Mouse (Mus musculus): ENCODE measurements around the gene Hmx3.

DNA sequence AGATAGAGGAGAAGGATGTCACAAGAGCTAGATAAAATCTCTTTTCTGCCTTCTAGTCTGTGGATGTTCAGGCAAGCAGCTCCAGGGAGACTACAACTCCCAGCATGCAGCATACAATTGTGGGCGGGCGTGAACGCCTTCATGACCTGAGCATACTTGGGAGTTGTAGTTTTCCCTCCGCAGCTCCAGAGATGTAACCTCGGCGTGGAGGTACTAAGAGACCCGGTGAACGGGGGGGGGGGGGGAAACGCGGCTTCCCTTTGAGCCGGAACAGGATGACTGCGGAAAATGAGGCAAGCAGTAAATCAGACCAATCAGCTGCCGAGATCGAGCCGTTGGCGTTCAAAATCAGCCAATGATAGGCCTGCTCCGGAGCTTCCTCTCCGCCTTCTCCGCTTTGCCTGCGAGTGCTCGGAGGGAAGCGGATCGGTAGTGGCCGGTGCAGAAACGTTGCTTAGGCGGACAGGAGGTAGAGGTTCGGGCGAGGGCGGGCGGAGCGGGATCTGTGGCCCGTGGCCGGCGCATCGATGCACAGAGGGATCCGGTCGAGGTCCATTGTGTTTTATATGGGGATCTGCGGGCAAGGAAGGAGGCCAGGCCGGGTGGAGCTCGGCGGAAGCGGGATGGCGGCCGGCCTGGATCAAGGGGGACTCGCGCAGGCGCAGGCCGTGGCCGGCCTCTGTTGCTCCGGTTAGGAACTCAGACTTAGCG lies 17.5 kb downstream of the Hmx3 start, which contains the start of gene Bub3:
- TF ChIP-seq CTCF (IDR thresholded peaks at IDR 0.05; ENCODE audit: borderline replicate concordance, control insufficient read depth, extremely low read depth, insufficient read depth, low read length, poor library complexity): peak; percentile 68; the same call in 1 of the 2 replicates
- peak; percentile 95 for TF ChIP-seq POLR2A (IDR thresholded peaks at IDR 0.05; ENCODE audit: control insufficient read depth, extremely low read depth, insufficient read depth, low read length, poor library complexity)

Data from thymus, adult 2 months (tissue).